Comparison of ENCODE assay signal across 8 mouse cellular contexts in genomic region chr1:135850722-135851512, GRCm38 (mm10). TPM values are rescaled to one million over a fixed set of nuclear protein-coding genes. Genes with fewer than 3 reads are reported as not detected.
A peak's percentile ranks its signal among the peaks of the same experiment; 100 is the strongest.
DNase-seq lines count a peak whose midpoint lies in the region; ATAC-seq and TF ChIP-seq lines count a peak whose summit lies in the region.

No protein-coding gene starts in this region.

- TF ChIP-seq CTCF in bone marrow, adult 2 months (IDR thresholded peaks at IDR 0.05; ENCODE audit: control insufficient read depth, insufficient read depth, low read length) = peak; percentile 43; the same call in 1 of the 2 replicates
- TF ChIP-seq CTCF in heart, postnatal 0 days (IDR thresholded peaks at IDR 0.05; ENCODE audit: low read depth) = peak; percentile 64
- TF ChIP-seq CTCF in testis, adult 2 months (IDR thresholded peaks at IDR 0.05; ENCODE audit: control insufficient read depth, insufficient read depth, insufficient replicate concordance, low read depth, low read length) = peak; percentile 50; the same call in 1 of the 2 replicates

- TF ChIP-seq EP300 in heart, postnatal 0 days (IDR thresholded peaks at IDR 0.05; ENCODE audit: low read depth) = peak; percentile 65

- in situ Hi-C loops in ES-E14 (cut with MboI; ENCODE audit: low sequenced_read_pairs in 2 of 2, unreplicated experiment in 2 of 2) = no loop called here

- H3K9ac ChIP-seq in ES-E14 (ENCODE audit: insufficient read depth, low read depth, low read length, poor library complexity, severe bottlenecking) = no peak overlapping the region
- H3K9ac ChIP-seq in heart, postnatal 0 days (replicated peaks; ENCODE audit: low read depth, low read length) = no peak overlapping the region
- H3K9ac ChIP-seq in lung, embryonic 16.5 days (ENCODE audit: low read length) = no peak overlapping the region
- H3K9ac ChIP-seq in midbrain, embryonic 15.5 days = no peak overlapping the region

- TF ChIP-seq POLR2A in bone marrow, adult 2 months (IDR thresholded peaks at IDR 0.05; ENCODE audit: borderline replicate concordance, control insufficient read depth, low read depth, low read length) = no peak
- TF ChIP-seq POLR2A in testis, adult 2 months (IDR thresholded peaks at IDR 0.05; ENCODE audit: control insufficient read depth, low read depth, low read length) = no peak

- H3K27me3 ChIP-seq in heart, postnatal 0 days (ENCODE audit: control insufficient read depth, insufficient read depth, low read length) = no peaks in the 10 kb centered on the region
- H3K27me3 ChIP-seq in lung, embryonic 16.5 days (ENCODE audit: control insufficient read depth, insufficient read depth, low read depth, low read length) = no peaks in the 10 kb centered on the region
- no peaks in the 10 kb centered on the region for H3K27me3 ChIP-seq in testis, adult 2 months (ENCODE audit: control insufficient read depth, insufficient read depth, low read length)
- H3K27me3 ChIP-seq in midbrain, embryonic 15.5 days (replicated peaks) = no peaks in the 10 kb centered on the region

- H3K36me3 ChIP-seq in ES-E14 (ENCODE audit: control insufficient read depth, insufficient read depth, low read length, poor library complexity, severe bottlenecking) = no peaks in the 10 kb centered on the region
- peaks cover 69% of the 10 kb centered on the region for H3K36me3 ChIP-seq in heart, postnatal 0 days (replicated peaks; ENCODE audit: control insufficient read depth, insufficient read depth, low read length)
- H3K36me3 ChIP-seq in lung, embryonic 16.5 days (ENCODE audit: control insufficient read depth, insufficient read depth, low read length) = no peaks in the 10 kb centered on the region
- H3K36me3 ChIP-seq in testis, adult 2 months (ENCODE audit: control insufficient read depth, insufficient read depth, low read length) = no peaks in the 10 kb centered on the region
- no peaks in the 10 kb centered on the region for H3K36me3 ChIP-seq in midbrain, embryonic 15.5 days (replicated peaks)

- H3K27ac ChIP-seq in ES-E14 (ENCODE audit: insufficient read depth, low read depth, low read length, poor library complexity, severe bottlenecking) = no peak overlapping the region
- no peak overlapping the region for H3K27ac ChIP-seq in bone marrow, adult 2 months (ENCODE audit: control insufficient read depth, insufficient read depth, low read depth, low read length, poor library complexity)
- peak overlapping the region; percentile 46 for H3K27ac ChIP-seq in heart, postnatal 0 days (ENCODE audit: low read depth)
- no peak overlapping the region for H3K27ac ChIP-seq in lung, embryonic 16.5 days (ENCODE audit: low read length)
- H3K27ac ChIP-seq in testis, adult 2 months (ENCODE audit: control insufficient read depth, insufficient read depth, low read depth, low read length) = no peak overlapping the region
- no peak overlapping the region for H3K27ac ChIP-seq in midbrain, embryonic 15.5 days

- no peak; the same call in 1 of the 2 replicates for ATAC-seq in heart, postnatal 0 days (ENCODE audit: insufficient read depth, low read depth)
- 0 out of 2 replicates have a peak, but pooled peaks have one; percentile 24 for ATAC-seq in lung, embryonic 16.5 days (ENCODE audit: low read depth)
- ATAC-seq in midbrain, embryonic 15.5 days (replicated peaks) = no peak

- H3K9me3 ChIP-seq in ES-E14 (ENCODE audit: control insufficient read depth, insufficient read depth, low read depth, low read length) = no peaks in the 10 kb centered on the region
- no peaks in the 10 kb centered on the region for H3K9me3 ChIP-seq in heart, postnatal 0 days (replicated peaks; ENCODE audit: control insufficient read depth, low read length)
- H3K9me3 ChIP-seq in lung, embryonic 16.5 days (ENCODE audit: control insufficient read depth, low read length) = no peaks in the 10 kb centered on the region
- no peaks in the 10 kb centered on the region for H3K9me3 ChIP-seq in midbrain, embryonic 15.5 days

- H3K4me3 ChIP-seq in ES-E14 (ENCODE audit: insufficient read depth in 1 of 2, low read depth in 1 of 2, low read length in 2 of 2, poor library complexity in 1 of 2, severe bottlenecking in 1 of 2) = no peak overlapping the region
- no peak overlapping the region for H3K4me3 ChIP-seq in bone marrow, adult 2 months (replicated peaks; ENCODE audit: control insufficient read depth, low read depth, low read length)
- H3K4me3 ChIP-seq in heart, postnatal 0 days (ENCODE audit: low read depth, low read length) = no peak overlapping the region
- H3K4me3 ChIP-seq in lung, embryonic 16.5 days (ENCODE audit: low read length) = no peak overlapping the region
- H3K4me3 ChIP-seq in testis, adult 2 months (ENCODE audit: control insufficient read depth, low read depth, low read length) = no peak overlapping the region
- no peak overlapping the region for H3K4me3 ChIP-seq in midbrain, embryonic 15.5 days

- H3K4me1 ChIP-seq in ES-E14 (ENCODE audit: control insufficient read depth in 2 of 2, insufficient read depth in 2 of 2, low read length in 2 of 2, poor library complexity in 1 of 2) = no peaks in the 10 kb centered on the region
- no peaks in the 10 kb centered on the region for H3K4me1 ChIP-seq in bone marrow, adult 2 months (ENCODE audit: control insufficient read depth, insufficient read depth, low read length)
- peaks cover 10% of the 10 kb centered on the region for H3K4me1 ChIP-seq in heart, postnatal 0 days (ENCODE audit: control insufficient read depth, insufficient read depth)
- H3K4me1 ChIP-seq in lung, embryonic 16.5 days (replicated peaks; ENCODE audit: control insufficient read depth, insufficient read depth, low read length) = no peaks in the 10 kb centered on the region; the same call in none of the 2 replicates
- H3K4me1 ChIP-seq in testis, adult 2 months (ENCODE audit: control insufficient read depth, insufficient read depth, low read length) = no peaks in the 10 kb centered on the region; the same call in 1 of the 2 replicates
- peaks cover 8% of the 10 kb centered on the region; the same call in 1 of the 2 replicates for H3K4me1 ChIP-seq in midbrain, embryonic 15.5 days

- peak; percentile 17 to 25 for DNase-seq in left cerebral cortex, adult 18-20 months (ENCODE audit: low spot score in 2 of 2)
- DNase-seq in left cerebral cortex, adult 11 months (ENCODE audit: low spot score) = no peak
- DNase-seq in ES-E14 (ENCODE audit: low read depth, low spot score) = no peak
- DNase-seq in heart, postnatal 0 days (ENCODE audit: low spot score) = peak; percentile 56

- WGBS in bone marrow, adult 2 months = 67% methylated on average over 12 of the region's 12 CpGs
- 58% methylated on average over 12 of the region's 12 CpGs for WGBS in heart, postnatal 0 days
- WGBS in lung, embryonic 16.5 days = 66% methylated on average over 12 of the region's 12 CpGs
- WGBS in midbrain, embryonic 15.5 days = 72% methylated on average over 12 of the region's 12 CpGs

- no peak overlapping the region for H3K4me2 ChIP-seq in heart, postnatal 0 days (ENCODE audit: low read depth, low read length)
- H3K4me2 ChIP-seq in lung, embryonic 16.5 days (ENCODE audit: low read depth, low read length) = no peak overlapping the region
- no peak overlapping the region for H3K4me2 ChIP-seq in midbrain, embryonic 15.5 days

TF ChIP-seq in ES-E14, 5 proteins besides CTCF, POLR2A, EP300 and RAD21:
- TF ChIP-seq ZC3H11A (IDR thresholded peaks at IDR 0.05; ENCODE audit: borderline replicate concordance, low read depth, low read length) (peak; percentile 14; the same call in 1 of the 2 replicates), CHD2 (IDR thresholded peaks at IDR 0.05; ENCODE audit: low read depth, low read length) (no peak)

RNA-seq across cellular contexts. Expression of gene Tnnt2, which starts 14.8 kb away (rescaled TPM):
- 10 to 100 TPM; 13.0 to 13.2 TPM for total RNA-seq in left cerebral cortex, adult 18-20 months (2021)
- 0.69 and 2.5 TPM in 2 replicates for total RNA-seq in ES-E14 (2012; rRNA removed)
- 0.99 and 2.6 TPM in 2 replicates for polyA plus RNA-seq in bone marrow, adult 2 months (2011; ENCODE audit: insufficient read depth, insufficient read length, low replicate concordance, missing spikeins)
- 1,865 and 1,929 TPM in 2 replicates for total RNA-seq in heart, postnatal 0 days (2014; rRNA removed; ENCODE audit: low replicate concordance)
- 13,184 and 14,025 TPM in 2 replicates for polyA plus RNA-seq in heart, postnatal 0 days (2015; fragmentation: Nextera tagmentation; extraction: Ambion mirVana)
- polyA plus RNA-seq in lung, embryonic 16.5 days (2015; fragmentation: Nextera tagmentation; extraction: Ambion mirVana) = 130 and 158 TPM in 2 replicates
- 2.2 and 2.3 TPM in 2 replicates for polyA plus RNA-seq in testis, adult 2 months (2012; rRNA removed)
- 0.71 and 13.1 TPM in 2 replicates for polyA plus RNA-seq in midbrain, embryonic 15.5 days (2015; fragmentation: Nextera tagmentation; extraction: Ambion mirVana)

RNA-seq across cellular contexts. Expression of gene Lad1, which starts 32.5 kb away (rescaled TPM):
- 1 to 10 TPM in 1 of 2 experiments, under 1 TPM in 1; 0.96 to 1.3 TPM for total RNA-seq in left cerebral cortex, adult 18-20 months (2021)
- 5.2 and 9.0 TPM in 2 replicates for total RNA-seq in ES-E14 (2012; rRNA removed)
- polyA plus RNA-seq in bone marrow, adult 2 months (2011; ENCODE audit: insufficient read depth, insufficient read length, low replicate concordance, missing spikeins) = 0.77 TPM in 1 of 2 replicates, not detected in the other
- total RNA-seq in heart, postnatal 0 days (2014; rRNA removed; ENCODE audit: low replicate concordance) = 4.4 and 32.9 TPM in 2 replicates
- polyA plus RNA-seq in heart, postnatal 0 days (2015; fragmentation: Nextera tagmentation; extraction: Ambion mirVana) = 9.1 and 11.1 TPM in 2 replicates
- 14.1 and 16.2 TPM in 2 replicates for polyA plus RNA-seq in lung, embryonic 16.5 days (2015; fragmentation: Nextera tagmentation; extraction: Ambion mirVana)
- polyA plus RNA-seq in testis, adult 2 months (2012; rRNA removed) = 0.15 and 1.2 TPM in 2 replicates
- 0.69 and 1.4 TPM in 2 replicates for polyA plus RNA-seq in midbrain, embryonic 15.5 days (2015; fragmentation: Nextera tagmentation; extraction: Ambion mirVana)

Comparison
In these comparisons a context has a peak if more than half of its experiments do, and no peak if none do; other contexts are left out.
1. DNase-seq: peak in left cerebral cortex, adult 18-20 months (2 of 2) and heart, postnatal 0 days (single experiment); none in left cerebral cortex, adult 11 months (single experiment) and ES-E14 (single experiment).
2. RNA of gene Tnnt2, which starts 14.8 kb away (polyA plus RNA-seq): 13,184 to 14,025 TPM in heart, postnatal 0 days; 130 to 158 TPM in lung, embryonic 16.5 days, 0.99 to 2.6 TPM in bone marrow, adult 2 months, 2.2 to 2.3 TPM in testis, adult 2 months and 0.71 to 13.1 TPM in midbrain, embryonic 15.5 days; every median in the first group is over 10 times any median in the second.
3. Peak in every context shown above with its lines, with median percentiles within 50 percentile points of each other: CTCF ChIP-seq.